Mouse (Mus musculus) B cell, adult 2 months (primary cell): Measurements from ENCODE around the gene Hdac9.

Experiments used
- DNase-seq, 2 experiments: peaks; one replicate each; pipeline ENCODE4 v3.0.0; 2022

The Hdac9 gene

DNA sequence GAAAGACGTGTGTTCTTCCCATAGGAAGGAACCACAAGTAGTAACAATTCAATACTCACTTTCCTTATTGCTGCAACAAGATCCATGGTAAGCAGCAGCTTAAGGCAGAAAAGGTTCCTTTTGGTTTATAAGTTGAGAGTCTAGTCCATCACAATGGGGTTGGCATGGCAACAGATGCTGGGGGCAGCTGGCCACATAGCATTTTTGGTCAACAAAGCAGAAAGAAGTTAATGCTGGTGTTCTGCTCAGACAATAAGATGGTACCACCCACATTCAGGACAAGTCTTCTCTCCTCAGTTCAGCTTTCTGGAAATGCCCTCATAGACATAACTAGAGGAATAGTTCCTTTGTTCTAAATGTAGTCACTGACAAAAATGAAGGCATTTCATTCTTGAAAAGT lies at the start of gene Hdac9:
Gene Hdac9 (minus strand): TSS at position 101 of the 400 bp plus-strand sequence.
- no peak for DNase-seq

DNA sequence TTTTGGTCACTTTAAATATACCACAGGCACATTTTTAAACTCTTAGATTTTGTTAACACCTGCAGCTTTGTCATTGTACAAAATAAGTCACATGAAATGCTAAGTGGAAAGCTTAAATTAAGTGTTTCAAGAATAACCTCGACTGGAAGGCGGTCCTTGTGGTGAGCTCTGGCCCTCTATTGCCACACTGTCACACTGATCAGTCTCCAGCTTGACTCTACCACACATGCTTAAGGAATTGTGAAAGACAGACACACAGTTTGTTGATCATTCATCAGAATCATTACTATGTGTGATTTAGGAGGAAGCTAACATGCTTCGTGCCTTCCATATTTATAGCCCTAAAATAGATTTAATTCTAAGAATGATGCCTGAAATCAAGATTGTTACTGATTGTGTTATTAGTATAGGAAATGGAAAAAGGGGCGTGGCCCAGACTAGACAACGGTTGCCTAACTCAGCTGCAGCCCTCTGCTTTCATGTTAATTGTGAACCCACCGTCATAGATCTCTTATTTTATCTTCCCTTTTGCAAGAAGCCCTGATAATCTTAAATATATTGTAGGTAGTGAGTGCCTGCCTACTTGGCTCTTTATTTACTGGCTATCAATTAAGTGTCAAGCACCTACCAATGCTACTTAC lies 32.3 kb upstream of the Hdac9 start:
- no peak for DNase-seq

DNA sequence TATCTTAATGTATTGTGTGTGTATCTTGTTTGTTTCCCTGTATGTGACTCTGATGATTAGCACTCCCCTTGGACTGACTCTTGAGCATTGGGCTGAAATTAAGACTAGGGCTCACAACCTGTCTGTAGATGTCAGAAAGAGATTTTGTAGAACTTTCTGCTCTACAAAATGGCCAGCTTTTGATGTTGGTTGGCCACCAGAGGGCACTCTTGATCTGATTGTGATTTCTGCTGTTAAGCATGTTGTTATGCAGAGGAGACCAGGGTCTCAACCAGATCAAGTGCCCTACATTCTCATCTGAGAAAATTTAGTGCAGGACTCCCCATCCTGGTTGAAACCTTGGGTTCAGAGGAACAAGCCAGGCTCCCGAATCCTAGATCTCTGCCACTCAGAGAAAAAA lies 21.0 kb upstream of the Hdac9 start:
- peak; percentile 51 to 56 for DNase-seq

DNA sequence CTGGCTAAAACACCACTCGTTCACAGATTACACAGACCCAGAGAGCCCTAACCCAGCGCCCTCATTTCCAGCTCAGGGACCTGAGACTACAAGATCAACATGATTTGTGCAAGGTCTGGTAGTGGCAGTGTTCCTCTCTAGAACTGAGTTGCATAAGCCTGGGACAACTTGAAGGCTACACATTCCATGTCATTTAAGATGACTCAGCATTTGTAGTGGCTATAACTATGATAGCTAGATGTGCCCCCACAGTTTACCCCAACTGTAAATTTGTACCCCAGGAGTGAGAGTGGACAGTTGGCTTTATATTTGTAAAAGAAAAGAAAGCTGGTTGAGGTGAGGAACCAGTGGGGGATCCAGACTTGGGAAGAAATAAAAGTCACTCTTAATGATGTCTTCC lies 8.9 kb downstream of the Hdac9 start:
- DNase-seq: no peak

DNA sequence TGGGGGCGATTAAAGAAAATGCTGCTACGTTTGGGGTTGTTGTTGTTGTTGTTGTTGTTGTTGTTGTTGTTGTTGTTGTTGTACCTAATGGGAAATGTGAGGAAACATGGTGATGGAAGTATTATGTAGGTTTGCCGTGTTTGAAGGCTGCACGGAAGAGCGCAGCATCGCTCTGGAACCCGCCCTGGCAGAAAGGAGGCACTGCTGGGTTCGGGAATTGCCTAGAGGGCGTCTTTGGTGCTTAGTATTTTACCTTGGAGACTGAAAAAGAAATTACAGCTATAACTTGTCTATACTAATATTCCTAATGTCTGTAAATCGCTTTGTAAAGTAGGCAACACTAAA lies 9.4 kb downstream of the Hdac9 start:
- no peak for DNase-seq

DNA sequence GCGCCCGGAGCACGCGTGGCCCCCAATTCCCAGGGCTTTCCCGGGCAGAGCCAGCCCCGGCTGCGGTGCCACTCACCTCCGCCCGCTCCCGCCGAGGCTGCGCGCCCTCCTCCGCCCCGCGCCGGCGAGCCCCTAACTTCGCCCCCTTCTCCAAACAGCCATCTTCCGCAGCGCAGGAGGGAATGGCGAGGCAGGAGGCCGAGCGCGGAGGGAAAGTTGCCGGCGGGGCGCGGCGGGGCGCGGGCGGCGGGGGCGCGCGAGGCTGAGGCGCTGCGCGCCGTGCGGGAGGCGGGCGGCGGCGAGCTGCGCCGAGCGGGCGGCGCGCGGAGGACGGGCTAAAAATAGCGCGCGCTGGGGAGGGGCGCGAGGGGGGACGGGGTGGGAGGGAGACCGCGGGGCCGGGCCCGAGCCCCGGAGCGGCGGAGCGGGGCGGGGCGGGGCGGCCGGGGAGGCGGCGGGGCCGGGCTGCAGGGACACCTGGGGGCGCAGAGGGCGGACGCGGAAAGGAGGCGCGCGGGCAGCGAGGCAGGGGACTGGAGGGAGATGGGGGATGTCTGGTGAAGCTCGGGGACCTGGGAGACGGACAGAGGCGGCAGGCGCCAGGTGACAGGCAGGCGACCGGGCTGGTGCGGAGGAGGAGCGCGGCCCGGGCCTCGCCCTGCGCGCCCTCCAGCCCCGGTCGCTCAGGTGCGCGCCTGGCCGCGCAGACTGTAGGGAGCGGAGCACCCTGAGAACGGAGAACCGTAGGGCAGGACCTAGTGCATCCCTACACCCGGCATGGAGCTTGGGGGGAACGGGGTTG lies 10.0 kb downstream of the Hdac9 start:
- peak; percentile 32 to 34 for DNase-seq

DNA sequence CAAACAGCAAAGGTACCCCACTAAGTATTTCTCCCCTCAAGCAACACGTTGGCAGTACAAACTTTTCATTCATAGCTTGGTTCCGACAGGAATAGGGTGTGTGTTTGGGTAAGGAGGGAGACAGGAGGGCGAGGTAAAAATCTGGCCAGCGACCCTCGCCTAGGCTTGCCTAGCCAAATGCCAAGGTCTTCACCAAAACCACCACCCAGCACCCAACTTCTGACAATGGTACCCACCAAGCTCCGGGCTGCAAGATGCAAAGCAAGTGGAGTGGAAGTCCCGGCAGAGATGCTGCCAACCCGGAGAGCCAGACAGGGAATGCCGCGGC lies 10.6 kb downstream of the Hdac9 start:
- DNase-seq: peak in 1 of 2 experiments; percentile 21

DNA sequence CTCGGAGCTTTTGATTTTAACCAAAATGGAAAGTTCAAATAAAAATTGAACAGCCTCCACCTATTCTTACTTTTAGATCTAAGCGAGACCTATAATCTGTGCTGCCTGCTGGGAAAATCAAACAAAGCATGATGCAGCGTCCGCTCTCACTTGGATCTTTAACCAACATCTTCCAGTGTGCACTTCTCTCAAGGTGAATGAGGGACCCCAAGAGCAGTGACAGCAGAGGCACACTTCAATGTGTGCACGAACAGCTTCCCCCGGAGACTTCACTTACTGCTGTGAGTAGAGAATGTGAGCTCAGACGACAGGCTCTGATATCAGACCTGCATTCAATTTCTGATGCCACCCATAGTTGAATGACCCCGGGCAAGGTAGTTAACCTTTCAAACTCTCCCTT lies 16.7 kb downstream of the Hdac9 start:
- DNase-seq: no peak

DNA sequence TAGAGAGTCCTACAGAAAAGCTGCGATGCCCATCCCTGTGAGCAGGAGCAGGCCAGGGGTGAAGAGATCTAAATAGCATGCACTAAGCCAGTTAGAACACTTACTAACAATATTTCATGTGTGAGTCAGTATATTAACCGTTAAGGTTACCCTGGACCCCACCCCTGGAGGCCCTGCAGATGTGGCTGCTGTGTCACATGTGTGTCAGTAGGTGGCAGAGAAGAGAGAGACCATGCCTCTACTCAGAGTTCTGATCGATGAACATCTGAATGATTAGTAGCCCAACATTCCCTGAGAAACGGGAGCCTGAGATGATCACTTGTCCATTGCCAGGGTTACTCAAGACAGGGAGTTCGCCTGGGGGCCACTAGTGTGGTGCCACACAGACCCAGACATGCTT lies 22.0 kb downstream of the Hdac9 start:
- no peak for DNase-seq

DNA sequence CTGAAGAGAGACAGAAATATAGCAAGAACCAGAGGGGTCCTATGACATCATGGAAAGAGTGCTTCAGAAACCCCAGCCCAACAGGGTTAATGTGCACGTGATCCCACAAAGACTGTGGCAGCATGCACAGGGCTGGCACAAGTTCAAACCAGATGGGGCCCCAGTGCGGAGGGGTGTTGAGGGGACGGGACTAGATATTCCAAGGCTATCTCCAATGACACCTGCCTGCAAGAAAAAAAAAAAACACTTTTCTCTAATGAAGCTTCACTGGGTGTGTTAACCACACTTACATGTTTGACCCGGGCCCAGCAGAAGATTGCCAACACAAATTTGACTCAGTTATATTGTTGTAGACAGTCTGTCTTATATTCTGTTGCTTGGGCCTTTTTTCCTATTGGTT lies 28.2 kb downstream of the Hdac9 start:
- no peak for DNase-seq

DNA sequence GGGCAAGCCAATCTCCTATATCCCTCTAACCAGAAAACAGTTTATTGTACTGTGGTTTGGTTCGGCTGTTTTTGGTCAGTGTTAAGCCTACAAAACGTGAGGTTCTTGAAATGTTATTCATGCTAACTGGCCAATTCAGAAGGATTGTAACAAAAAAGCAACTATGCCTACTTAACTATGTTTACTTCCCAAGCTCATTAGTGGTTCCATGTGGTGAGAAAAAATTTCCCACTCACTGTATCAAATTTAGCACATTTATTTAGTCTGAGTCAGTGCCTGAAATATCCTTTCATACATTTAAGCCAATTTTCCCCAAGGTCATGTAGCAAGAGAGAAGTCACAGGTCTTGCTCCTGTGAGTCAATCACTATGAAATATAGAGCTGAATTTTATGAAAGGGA lies 42.0 kb downstream of the Hdac9 start:
- DNase-seq: no peak

DNA sequence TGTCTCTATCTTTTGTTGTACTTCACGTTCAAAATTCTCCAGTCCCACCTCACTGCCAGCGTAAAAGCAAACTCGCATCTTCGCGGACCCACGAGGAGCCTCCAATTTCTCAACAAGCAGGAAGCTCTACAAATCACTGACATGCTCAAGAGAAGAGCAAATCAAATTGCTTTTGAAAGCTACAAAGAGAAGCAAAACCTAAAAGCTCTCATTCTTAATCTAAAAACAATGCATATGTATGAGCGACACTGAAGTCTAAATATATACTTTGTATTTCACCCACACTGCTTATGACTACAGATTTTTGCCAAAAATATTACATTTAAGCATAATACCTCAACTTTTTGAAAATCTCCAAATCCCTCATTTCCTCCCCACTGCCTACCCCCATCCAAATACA lies 45.9 kb downstream of the Hdac9 start:
- DNase-seq: no peak

DNA sequence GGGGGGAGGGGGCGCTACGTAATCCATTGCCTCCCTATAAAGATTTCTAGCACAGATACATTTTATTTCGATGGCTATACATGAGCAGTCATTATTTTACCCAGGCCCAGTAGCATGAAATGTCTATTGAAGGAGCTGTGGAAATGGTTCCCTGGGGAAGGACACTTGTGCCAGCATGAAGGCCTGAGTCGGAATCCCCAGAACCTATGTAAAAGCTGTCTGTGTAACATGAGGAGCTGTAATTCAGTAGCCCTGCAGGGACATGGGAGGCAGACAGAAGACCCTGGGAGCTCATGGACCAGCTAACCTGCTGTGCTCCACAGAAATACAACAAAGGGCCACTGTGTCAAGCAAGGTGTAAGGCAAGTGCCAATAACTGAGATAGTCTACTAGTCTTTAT lies 75.7 kb downstream of the Hdac9 start:
- no peak for DNase-seq

DNA sequence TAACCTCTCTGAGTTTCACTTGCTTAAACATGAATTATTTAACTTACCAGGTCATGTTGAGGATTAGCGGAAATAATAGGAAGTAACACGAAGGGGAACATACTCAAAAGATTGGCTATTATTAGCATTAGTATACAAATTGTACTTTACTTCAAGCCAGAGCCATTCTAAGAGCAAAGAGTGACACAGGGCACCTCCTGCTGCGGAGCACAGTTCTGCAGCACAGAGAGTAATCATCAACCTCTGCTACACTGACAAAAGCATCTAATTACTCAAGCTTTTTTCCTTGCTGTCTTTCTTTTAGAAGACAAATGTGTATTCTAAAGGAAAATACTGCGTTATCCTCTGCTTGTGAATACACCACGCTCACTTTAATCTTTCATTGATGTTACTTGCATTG lies 79.6 kb downstream of the Hdac9 start:
- DNase-seq: no peak

DNA sequence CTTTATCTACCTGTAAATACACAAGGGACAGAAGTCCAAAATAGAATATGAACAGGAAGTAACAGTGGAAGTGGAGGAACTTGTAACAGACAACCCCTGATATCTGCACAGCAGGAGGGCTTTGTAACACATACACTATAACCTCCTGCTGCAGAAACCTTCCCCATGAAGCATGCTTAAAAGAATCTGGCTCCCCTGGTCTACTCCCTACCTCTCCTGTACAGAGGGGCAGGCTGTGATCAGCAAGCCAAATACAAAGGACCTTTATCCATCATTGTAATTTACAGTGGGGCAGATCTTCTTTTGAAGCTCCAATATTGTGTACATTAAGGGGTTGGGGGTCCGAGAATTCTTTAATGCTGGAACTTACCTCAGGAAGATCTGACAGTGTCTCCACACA lies 80.0 kb downstream of the Hdac9 start:
- no peak for DNase-seq

DNA sequence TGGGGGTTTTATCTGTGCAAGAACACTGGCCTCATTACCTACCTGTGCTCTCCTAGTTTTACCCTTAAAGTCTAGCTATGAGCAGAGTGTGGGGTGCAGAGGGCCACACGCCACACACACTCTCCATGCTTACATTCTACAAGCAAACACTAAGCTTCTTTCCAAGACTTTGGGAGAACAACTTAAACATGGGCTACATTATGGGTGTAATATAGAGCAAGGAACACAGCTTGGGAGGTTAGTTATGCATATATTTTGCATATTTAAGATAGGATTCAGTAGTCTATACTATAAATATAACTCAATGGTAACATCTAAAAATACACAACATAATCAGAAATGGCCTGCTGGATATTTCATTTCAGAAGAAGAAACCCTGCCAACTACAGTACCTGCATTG lies 80.8 kb downstream of the Hdac9 start:
- DNase-seq: no peak

DNA sequence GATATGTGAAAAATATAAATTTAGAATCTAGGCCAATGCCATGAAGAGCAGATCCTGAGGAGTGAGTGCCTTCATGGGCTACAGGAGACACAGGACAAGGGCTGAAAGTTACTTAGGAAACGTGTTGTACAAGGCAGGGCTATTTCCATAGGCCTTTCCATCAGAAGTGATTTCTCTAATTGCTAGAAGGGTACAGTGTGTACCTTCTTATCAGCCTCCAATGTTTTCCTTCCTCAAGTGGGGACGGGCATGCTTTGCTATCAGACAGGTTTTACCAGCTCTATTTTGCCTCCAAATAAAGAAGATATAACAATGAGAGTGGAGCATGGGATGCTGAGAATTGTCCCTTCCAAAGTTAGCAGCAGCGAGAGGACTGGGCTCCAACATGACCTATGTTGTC lies 81.4 kb downstream of the Hdac9 start:
- DNase-seq: no peak

DNA sequence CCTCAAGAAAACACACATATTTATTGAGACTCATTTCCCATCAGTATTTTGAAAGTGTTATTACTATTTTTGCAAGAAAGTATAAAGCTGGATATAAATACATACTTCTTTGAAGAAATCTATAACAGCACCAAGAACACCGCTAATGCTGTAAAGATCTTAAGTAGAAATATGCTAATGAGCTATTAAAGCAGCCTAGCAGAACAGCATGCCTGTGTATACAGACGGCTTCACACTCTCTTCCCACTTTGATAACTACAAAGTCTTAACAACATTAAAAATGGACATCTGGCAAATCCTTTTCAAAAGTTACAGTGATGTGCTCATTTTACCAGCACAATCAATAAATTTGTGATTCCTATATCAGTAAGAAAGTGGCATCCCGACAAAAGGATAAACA lies 88.2 kb downstream of the Hdac9 start:
- no peak for DNase-seq

DNA sequence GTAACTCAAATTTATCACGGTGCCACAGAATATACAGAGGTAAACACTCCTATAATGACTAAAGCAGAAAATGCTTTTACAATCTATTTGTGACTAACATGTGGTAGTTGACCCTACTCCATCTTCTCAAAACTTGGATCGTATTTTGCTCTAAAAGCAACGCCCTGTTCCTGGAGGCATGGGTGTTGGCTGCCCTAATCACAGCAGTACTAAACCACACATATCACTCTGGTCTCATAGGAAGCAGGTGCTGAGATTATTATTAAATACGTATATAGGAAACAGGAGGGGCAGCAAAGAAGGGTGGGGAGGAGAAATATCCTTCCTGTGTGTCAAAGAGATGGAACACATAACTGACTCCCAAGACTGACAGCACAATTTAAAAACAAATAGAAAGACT lies 90.0 kb downstream of the Hdac9 start:
- no peak for DNase-seq

DNA sequence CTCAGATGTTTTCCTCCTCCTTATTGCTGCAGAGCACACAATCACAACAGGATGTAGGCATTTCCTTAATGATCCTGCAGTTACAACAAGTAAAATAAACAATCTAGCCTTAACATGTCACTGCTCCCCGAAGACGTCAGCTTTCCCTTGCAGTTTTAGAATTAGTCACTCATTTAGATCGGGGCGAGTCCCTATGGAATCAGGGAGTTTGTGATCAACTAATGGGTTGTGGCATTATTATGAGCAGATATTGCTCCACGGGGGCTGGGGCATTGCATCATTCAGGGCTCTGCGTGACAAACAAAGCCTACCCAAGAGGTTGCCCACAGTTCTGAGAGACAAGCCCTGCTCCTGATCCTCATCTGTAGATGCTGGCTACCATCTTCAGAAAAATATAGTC lies 96.7 kb downstream of the Hdac9 start:
- DNase-seq: no peak

DNA sequence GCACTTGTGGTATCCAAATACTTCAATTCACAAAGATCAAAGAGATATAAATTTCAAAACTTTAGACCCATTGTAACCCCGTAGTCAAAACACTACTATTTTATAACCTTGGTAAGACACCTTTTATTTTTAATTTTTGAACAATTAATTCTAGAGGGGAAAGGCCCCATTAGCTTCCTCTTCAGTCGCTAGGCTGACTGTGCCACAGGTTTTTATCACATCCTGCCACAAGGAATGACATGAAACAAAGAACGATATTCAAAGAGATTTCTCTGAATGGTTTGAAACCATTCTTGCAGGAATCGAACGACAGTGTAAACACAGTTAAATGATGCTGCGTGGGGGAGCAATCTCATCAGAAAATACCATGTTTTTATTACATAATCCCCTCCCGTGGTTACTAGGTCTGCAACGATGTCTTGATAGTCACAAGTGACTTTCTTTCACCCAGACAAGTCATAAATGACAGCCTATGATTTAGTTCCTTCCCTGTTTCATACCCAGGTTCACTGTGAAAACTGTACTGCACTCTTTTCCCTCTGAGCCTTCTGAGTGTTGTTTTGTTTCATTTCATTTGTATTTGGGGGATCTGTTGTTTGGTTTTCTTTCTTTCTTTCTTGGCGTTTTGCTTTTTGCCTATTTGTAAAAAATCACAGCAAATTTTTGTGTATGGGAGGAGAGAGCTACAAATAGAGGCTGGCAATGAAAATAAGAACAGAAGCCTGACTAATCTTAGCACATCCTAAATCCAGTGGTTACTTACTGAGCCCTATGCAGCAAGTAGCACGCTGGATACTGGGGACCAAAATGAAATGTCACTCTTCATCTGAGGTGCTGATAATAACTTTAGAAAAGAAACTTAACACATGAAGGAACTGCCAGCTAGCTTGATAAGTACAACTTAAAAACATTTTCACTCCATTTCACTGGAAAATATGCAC lies 105.0 kb downstream of the Hdac9 start:
- DNase-seq: no peak

DNA sequence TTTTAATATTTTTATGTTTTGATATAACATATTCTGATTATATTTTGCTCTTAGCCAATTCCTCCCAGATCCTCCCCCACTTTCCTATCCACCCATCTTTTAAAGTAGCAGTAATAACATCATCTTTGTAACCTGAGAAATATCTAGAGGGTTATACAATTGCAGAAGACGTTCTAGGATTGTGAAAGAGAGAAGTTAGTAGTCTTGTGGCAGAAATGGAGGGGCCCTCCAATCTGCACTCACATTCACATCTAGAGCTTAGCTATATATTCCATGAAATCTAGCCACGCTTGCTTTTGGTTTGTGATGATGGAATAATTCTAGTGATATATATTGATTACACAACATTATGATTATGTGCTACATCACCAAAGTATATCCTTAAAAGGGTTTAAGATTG lies 106.7 kb downstream of the Hdac9 start:
- DNase-seq: no peak

DNA sequence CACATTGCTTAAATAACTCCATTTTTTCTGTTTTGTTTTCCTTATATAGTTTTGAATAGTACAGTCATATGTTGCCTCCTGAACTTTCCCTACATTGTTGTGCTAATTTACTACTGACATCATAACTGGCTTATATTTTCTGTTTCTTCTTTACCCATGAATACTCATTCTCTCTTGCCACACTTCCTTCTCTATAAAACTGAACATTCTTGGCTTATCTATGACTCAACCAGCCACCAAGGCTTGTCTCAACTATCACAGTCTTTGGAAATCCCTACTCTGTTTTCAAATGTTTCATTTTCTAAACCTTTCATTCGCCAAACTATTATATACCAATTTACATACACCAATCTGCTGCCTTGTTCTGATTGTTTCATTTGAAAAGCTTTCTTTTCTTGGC lies 108.7 kb downstream of the Hdac9 start:
- DNase-seq: no peak

DNA sequence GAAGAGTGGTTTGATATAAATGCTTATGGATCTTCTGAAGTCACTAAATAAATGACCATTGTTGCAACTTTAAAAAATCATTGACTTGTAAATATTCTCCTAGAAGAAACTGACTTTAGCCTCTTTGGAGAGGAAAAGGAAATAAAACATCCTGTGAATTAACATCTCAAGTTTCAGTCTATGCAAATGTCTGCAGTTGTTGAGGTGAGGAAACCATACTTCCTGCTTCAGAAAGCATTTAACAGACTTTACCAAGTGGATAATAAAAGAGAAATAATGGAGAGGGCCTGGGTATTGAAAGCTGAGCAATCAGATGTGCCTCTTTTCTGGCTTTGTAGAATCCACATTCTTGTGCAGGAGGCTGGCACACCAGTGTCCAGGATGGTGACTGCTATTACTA lies 110.4 kb downstream of the Hdac9 start:
- no peak for DNase-seq
